Mouse (Mus musculus) ES-Bruce4 (cell line): ENCODE measurements at regions not wholly inside any gene's neighbourhood (a gene's known extent, or its start where the extent isn't known, plus 50 kb on each side); places are given as distances from the start of the nearest gene placed in this dataset.

Experiments used
- H3K27ac ChIP-seq: 2 replicates; pipeline ENCODE4 v1.5.1; 2012; ENCODE audit warnings: low read length, inconsistent platforms; ENCODE audit not compliant: insufficient read depth
- H3K27me3 ChIP-seq: 2 replicates; pipeline ENCODE4 v1.6.1; 2012; ENCODE audit warnings: mild to moderate bottlenecking, low read length, inconsistent platforms; ENCODE audit not compliant: control insufficient read depth, poor library complexity, insufficient read depth, severe bottlenecking
- H3K36me3 ChIP-seq: 2 replicates; pipeline ENCODE4 v1.6.1; 2012; ENCODE audit warnings: inconsistent platforms, mild to moderate bottlenecking, low read length, moderate library complexity; ENCODE audit not compliant: control insufficient read depth, poor library complexity, insufficient read depth, severe bottlenecking
- H3K4me1 ChIP-seq: one replicate; pipeline ENCODE4 v1.8.1; 2011; ENCODE audit warnings: low read length; ENCODE audit not compliant: control insufficient read depth, insufficient read depth
- H3K4me3 ChIP-seq: 2 replicates; pipeline ENCODE4 v1.5.1; 2011; ENCODE audit warnings: low read depth, mild to moderate bottlenecking, low read length
- H3K9ac ChIP-seq: 2 replicates; pipeline ENCODE4 v1.6.1; 2012; ENCODE audit warnings: low read depth, mild to moderate bottlenecking, inconsistent platforms; ENCODE audit not compliant: poor library complexity, severe bottlenecking
- H3K9me3 ChIP-seq: replicated peaks from 2 replicates; pipeline ENCODE4 v1.6.1; 2012; ENCODE audit warnings: mild to moderate bottlenecking, low read length, inconsistent platforms; ENCODE audit not compliant: control insufficient read depth, poor library complexity, insufficient read depth, severe bottlenecking
- CTCF ChIP-seq: IDR thresholded peaks from one replicate; pipeline ENCODE4 v1.8.1; 2011; ENCODE audit warnings: low read depth, low read length
- EP300 ChIP-seq: IDR thresholded peaks from 2 replicates; pipeline ENCODE4 v1.6.1; 2011; ENCODE audit warnings: low read depth, low read length; ENCODE audit not compliant: insufficient read depth
- POLR2A ChIP-seq: IDR thresholded peaks from one replicate; pipeline ENCODE4 v1.8.1; 2011; ENCODE audit warnings: low read length; ENCODE audit not compliant: insufficient read depth

- H3K27ac ChIP-seq: no peak overlapping the region
- no peak for TF ChIP-seq CTCF
- no peak for TF ChIP-seq POLR2A
- no peak for TF ChIP-seq EP300
- H3K9ac ChIP-seq: no peak overlapping the region
- H3K36me3 ChIP-seq: no peaks in the 10 kb centered on the region
- no peaks in the 10 kb centered on the region for H3K9me3 ChIP-seq
- H3K4me3 ChIP-seq: no peak overlapping the region
- no peaks in the 10 kb centered on the region for H3K4me1 ChIP-seq
- no peaks in the 10 kb centered on the region for H3K27me3 ChIP-seq
Observed at GRCm38 (mm10) chr10:14314607-14315006, 230.9 kb downstream of the Adgrg6 start.

GRCm38 (mm10) chr10:14314004-14314581 lies 231.4 kb downstream of the Adgrg6 start:
- no peak overlapping the region for H3K9ac ChIP-seq
- no peak overlapping the region for H3K4me3 ChIP-seq
- TF ChIP-seq EP300: no peak
- TF ChIP-seq CTCF: no peak
- TF ChIP-seq POLR2A: no peak
- H3K27me3 ChIP-seq: no peaks in the 10 kb centered on the region
- no peak overlapping the region for H3K27ac ChIP-seq
- H3K9me3 ChIP-seq: no peaks in the 10 kb centered on the region
- no peaks in the 10 kb centered on the region for H3K36me3 ChIP-seq
- no peaks in the 10 kb centered on the region for H3K4me1 ChIP-seq

GRCm38 (mm10) chr10:14312959-14313358 lies 232.5 kb downstream of the Adgrg6 start:
- H3K9ac ChIP-seq: no peak overlapping the region
- H3K27ac ChIP-seq: no peak overlapping the region
- no peaks in the 10 kb centered on the region for H3K36me3 ChIP-seq
- H3K9me3 ChIP-seq: no peaks in the 10 kb centered on the region
- TF ChIP-seq EP300 (no peak), POLR2A (no peak), CTCF (no peak)
- H3K27me3 ChIP-seq: no peaks in the 10 kb centered on the region
- no peaks in the 10 kb centered on the region for H3K4me1 ChIP-seq
- H3K4me3 ChIP-seq: no peak overlapping the region

GRCm38 (mm10) chr10:14311962-14312361 lies 233.5 kb downstream of the Adgrg6 start:
- Histone ChIP-seq H3K27me3 (no peaks in the 10 kb centered on the region), H3K4me1 (no peaks in the 10 kb centered on the region), H3K9ac (no peak overlapping the region), H3K36me3 (no peaks in the 10 kb centered on the region), H3K4me3 (no peak overlapping the region), H3K27ac (no peak overlapping the region), H3K9me3 (no peaks in the 10 kb centered on the region)
- TF ChIP-seq EP300: no peak
- TF ChIP-seq CTCF: no peak
- TF ChIP-seq POLR2A: no peak

GRCm38 (mm10) chr10:14306811-14307210 lies 238.6 kb downstream of the Adgrg6 start:
- H3K27me3 ChIP-seq: no peaks in the 10 kb centered on the region
- H3K9ac ChIP-seq: no peak overlapping the region
- TF ChIP-seq POLR2A: no peak
- no peak for TF ChIP-seq EP300
- TF ChIP-seq CTCF: no peak
- no peak overlapping the region for H3K4me3 ChIP-seq
- H3K4me1 ChIP-seq: no peaks in the 10 kb centered on the region
- no peak overlapping the region for H3K27ac ChIP-seq
- no peaks in the 10 kb centered on the region for H3K9me3 ChIP-seq
- no peaks in the 10 kb centered on the region for H3K36me3 ChIP-seq

- Histone ChIP-seq H3K4me3 (no peak overlapping the region), H3K27me3 (no peaks in the 10 kb centered on the region)
- TF ChIP-seq POLR2A: no peak
- no peak for TF ChIP-seq CTCF
- TF ChIP-seq EP300: no peak
Observed at GRCm38 (mm10) chr10:14303476-14303875, 242.0 kb downstream of the Adgrg6 start.

More at GRCm38 (mm10) chr10:14303476-14303875, 242.0 kb downstream of the Adgrg6 start:
- H3K4me1 ChIP-seq: no peaks in the 10 kb centered on the region
- H3K36me3 ChIP-seq: no peaks in the 10 kb centered on the region
- no peaks in the 10 kb centered on the region for H3K9me3 ChIP-seq
- no peak overlapping the region for H3K9ac ChIP-seq
- H3K27ac ChIP-seq: no peak overlapping the region
